Mouse (Mus musculus) megakaryocyte, embryonic 14.5 days (primary cell): Measurements from ENCODE around the gene Olfr598.
"Not testable (repeated sequence)": the region's sequence is repeated elsewhere in the genome, so short reads cannot be mapped to it uniquely, and the experiment has no call there.

Experiments used
- FLI1 ChIP-seq: IDR thresholded peaks from 2 replicates; pipeline ENCODE4 v1.6.1; 2012; ENCODE audit warnings: low read length, inconsistent platforms, mixed read lengths
- GATA1 ChIP-seq: IDR thresholded peaks from 3 replicates; pipeline ENCODE4 v1.6.1; 2012; ENCODE audit warnings: mixed read lengths, low read length, inconsistent platforms, borderline replicate concordance

- TF ChIP-seq GATA1, FLI1: not testable (repeated sequence)
Measured at GRCm38 (mm10) chr7:103305348-103305747, 18.0 kb upstream of the Olfr598 start, which contains the start of gene Olfr596.
